Mouse (Mus musculus) heart, adult 2 months (tissue): ENCODE data around the gene Ptger3. TPM values are rescaled to one million over a fixed set of nuclear protein-coding genes. Genes with fewer than 3 reads are reported as not detected.

ENCODE experiments used
- DNase-seq, 2 experiments: peaks; one replicate each; pipeline ENCODE4 v3.0.0; 2021
- H3K27ac ChIP-seq: fragments of 200-600 bp; 2 replicates; pipeline ENCODE4 v1.8.1; 2022
- H3K27me3 ChIP-seq: fragments of 200-500 bp; 2 replicates; pipeline ENCODE4 v1.6.1; 2012; ENCODE audit warnings: mild to moderate bottlenecking, low read length, inconsistent platforms, mixed read lengths; ENCODE audit not compliant: control insufficient read depth, insufficient read depth
- H3K36me3 ChIP-seq: fragments of 200-500 bp; 2 replicates; pipeline ENCODE4 v1.6.1; 2012; ENCODE audit warnings: low read length, inconsistent platforms; ENCODE audit not compliant: control insufficient read depth, insufficient read depth
- H3K4me1 ChIP-seq: fragments of 200-500 bp; 2 replicates; pipeline ENCODE4 v1.6.1; 2011; ENCODE audit warnings: low read length; ENCODE audit not compliant: control insufficient read depth, insufficient read depth
- H3K4me3 ChIP-seq: fragments of 200-600 bp; 2 replicates; pipeline ENCODE4 v1.8.1; 2022
- H3K79me2 ChIP-seq: fragments of 200-500 bp; replicated peaks from 2 replicates; pipeline ENCODE4 v1.6.1; 2012; ENCODE audit warnings: mild to moderate bottlenecking, inconsistent platforms, low read length, moderate library complexity, mixed read lengths; ENCODE audit not compliant: control insufficient read depth, insufficient read depth
- H3K9ac ChIP-seq: fragments of 200-500 bp; 2 replicates; pipeline ENCODE4 v1.6.1; 2012; ENCODE audit warnings: low read depth, mild to moderate bottlenecking, control low read depth, inconsistent platforms, low read length, mixed read lengths
- CTCF ChIP-seq: fragments of 200-600 bp; IDR thresholded peaks from 2 replicates; pipeline ENCODE4 v1.8.1; 2022; ENCODE audit warnings: antibody characterized with exemption, mild to moderate bottlenecking, moderate library complexity
- EP300 ChIP-seq: fragments of 200-500 bp; IDR thresholded peaks from 2 replicates; pipeline ENCODE4 v1.6.1; 2011; ENCODE audit warnings: low read depth, low read length, control low read depth; ENCODE audit not compliant: insufficient read depth
- POLR2A ChIP-seq: fragments of 200-500 bp; IDR thresholded peaks from 2 replicates; pipeline ENCODE4 v1.6.1; 2011; ENCODE audit warnings: mild to moderate bottlenecking, low read depth, low read length, control low read depth; ENCODE audit not compliant: insufficient read depth
- WGBS: fragments of 180-500 bp; shearing (Covaris S2); methylation state at CpG from one replicate; pipeline ENCODE4 v1.1.7; 2018; 5-methylcytosine and 5-hydroxymethylcytosine counted together
- intact Hi-C: fragments of 180-260 bp; cut with DNase I; formaldehyde crosslinking; loops from one replicate; pipeline ENCODE4 v1.15.1; 2025
- polyA plus RNA-seq: library from polyadenylated mRNA; depleted of rRNA; stranded (reverse); fragments of >200 nt; gene quantifications from 2 replicates; pipeline ENCODE4 v1.2.3, GENCODE M21; 2012
- total RNA-seq, 2 experiments: library from RNA; stranded (reverse); gene quantifications; 2 replicates each; pipeline ENCODE4 v1.2.3; 2021

Gene Ptger3
- total and polyA plus RNA-seq, 3 experiments = 0.18 to 1.9 (median 0.48) TPM

- Histone ChIP-seq H3K4me3 (no peak overlapping the region), H3K27me3 (no peaks in the 10 kb centered on the region), H3K36me3 (no peaks in the 10 kb centered on the region), H3K79me2 (no peaks in the 10 kb centered on the region), H3K4me1 (no peaks in the 10 kb centered on the region), H3K9ac (no peak overlapping the region), H3K27ac (no peak overlapping the region)
- WGBS = 27% methylated on average over 2 of the region's 2 CpGs
- no peak for DNase-seq
- TF ChIP-seq CTCF = no peak
- intact Hi-C loops = no loop called here
These were observed 64.7 kb downstream of the Ptger3 start for GRCm38 (mm10) chr3:157631383-157631782.

GRCm38 (mm10) chr3:157634431-157634830 lies 67.7 kb downstream of the Ptger3 start:
- Histone ChIP-seq H3K79me2 (no peaks in the 10 kb centered on the region), H3K9ac (no peak overlapping the region), H3K27ac (no peak overlapping the region), H3K36me3 (no peaks in the 10 kb centered on the region), H3K27me3 (no peaks in the 10 kb centered on the region), H3K4me1 (no peaks in the 10 kb centered on the region), H3K4me3 (no peak overlapping the region)
- TF ChIP-seq POLR2A = no peak
- no peak for TF ChIP-seq EP300
- no peak for TF ChIP-seq CTCF
- WGBS = 73% methylated on average over 3 of the region's 3 CpGs
- intact Hi-C loops = no loop called here
- DNase-seq = no peak

GRCm38 (mm10) chr3:157635713-157636112 lies 69.0 kb downstream of the Ptger3 start:
- H3K36me3 ChIP-seq = no peaks in the 10 kb centered on the region
- DNase-seq = no peak
- H3K27ac ChIP-seq = no peak overlapping the region
- no peaks in the 10 kb centered on the region for H3K27me3 ChIP-seq
- no peaks in the 10 kb centered on the region for H3K4me1 ChIP-seq
- no peak overlapping the region for H3K9ac ChIP-seq
- intact Hi-C loops = no loop called here
- no peaks in the 10 kb centered on the region for H3K79me2 ChIP-seq
- no peak overlapping the region for H3K4me3 ChIP-seq
- TF ChIP-seq EP300 (no peak), POLR2A (no peak), CTCF (no peak)
- WGBS = 61% methylated on average over 4 of the region's 4 CpGs

GRCm38 (mm10) chr3:157636887-157637286 lies 70.2 kb downstream of the Ptger3 start:
- Histone ChIP-seq H3K27ac (no peak overlapping the region), H3K79me2 (no peaks in the 10 kb centered on the region), H3K36me3 (no peaks in the 10 kb centered on the region), H3K9ac (no peak overlapping the region), H3K4me1 (no peaks in the 10 kb centered on the region), H3K4me3 (no peak overlapping the region), H3K27me3 (no peaks in the 10 kb centered on the region)
- no peak for DNase-seq
- intact Hi-C loops = no loop called here
- no peak for TF ChIP-seq EP300
- TF ChIP-seq POLR2A = no peak
- no peak for TF ChIP-seq CTCF

- intact Hi-C loops = no loop called here
- WGBS = 33% methylated on average over 2 of the region's 2 CpGs
- DNase-seq = no peak
- Histone ChIP-seq H3K36me3 (no peaks in the 10 kb centered on the region), H3K4me1 (no peaks in the 10 kb centered on the region), H3K27me3 (no peaks in the 10 kb centered on the region), H3K79me2 (no peaks in the 10 kb centered on the region), H3K4me3 (no peak overlapping the region), H3K27ac (no peak overlapping the region), H3K9ac (no peak overlapping the region)
- no peak for TF ChIP-seq POLR2A
- no peak for TF ChIP-seq CTCF
- no peak for TF ChIP-seq EP300
These were observed 70.6 kb downstream of the Ptger3 start for GRCm38 (mm10) chr3:157637341-157637740.

GRCm38 (mm10) chr3:157641634-157642033 lies 74.9 kb downstream of the Ptger3 start:
- no peaks in the 10 kb centered on the region for H3K36me3 ChIP-seq
- DNase-seq = no peak
- 73% methylated on average over 4 of the region's 4 CpGs for WGBS
- H3K79me2 ChIP-seq = no peaks in the 10 kb centered on the region
- H3K9ac ChIP-seq = no peak overlapping the region
- H3K27ac ChIP-seq = no peak overlapping the region
- H3K4me1 ChIP-seq = no peaks in the 10 kb centered on the region
- intact Hi-C loops = no loop called here
- TF ChIP-seq EP300 (no peak), POLR2A (no peak), CTCF (no peak)
- H3K27me3 ChIP-seq = no peaks in the 10 kb centered on the region
- no peak overlapping the region for H3K4me3 ChIP-seq

- no peak overlapping the region for H3K27ac ChIP-seq
- H3K4me3 ChIP-seq = no peak overlapping the region
- WGBS = 80% methylated on average over 7 of the region's 7 CpGs
- no peaks in the 10 kb centered on the region for H3K36me3 ChIP-seq
- no peaks in the 10 kb centered on the region for H3K79me2 ChIP-seq
- DNase-seq = no peak
- intact Hi-C loops = no loop called here
- no peak overlapping the region for H3K9ac ChIP-seq
- H3K4me1 ChIP-seq = no peaks in the 10 kb centered on the region
- H3K27me3 ChIP-seq = no peaks in the 10 kb centered on the region
- TF ChIP-seq CTCF (no peak), POLR2A (no peak), EP300 (no peak)
These were observed 94.9 kb downstream of the Ptger3 start for GRCm38 (mm10) chr3:157661622-157662021.
